Mouse (Mus musculus) splenic B cell, adult 2 months (primary cell): ENCODE results near the gene Slc9a8.

ENCODE experiments used
- DNase-seq: peaks from one replicate; pipeline ENCODE4 v3.0.0-alpha.2; 2011; ENCODE audit warnings: low read depth, low spot score
- H3K27me3 ChIP-seq: 2 replicates; pipeline ENCODE4 v1.6.1; 2012; ENCODE audit warnings: mild to moderate bottlenecking, low read length, moderate library complexity, mixed read lengths; ENCODE audit not compliant: control insufficient read depth, poor library complexity, insufficient read depth, severe bottlenecking
- H3K36me3 ChIP-seq: 2 replicates; pipeline ENCODE4 v1.6.1; 2012; ENCODE audit warnings: mild to moderate bottlenecking, low read length, moderate library complexity, mixed read lengths; ENCODE audit not compliant: control insufficient read depth, poor library complexity, insufficient read depth, severe bottlenecking

The Slc9a8 gene

GRCm38 (mm10) chr2:167476200-167476688, 54.7 kb downstream of the Slc9a8 start:
- H3K36me3 ChIP-seq: peaks cover 3% of the 10 kb centered on the region
- no peaks in the 10 kb centered on the region for H3K27me3 ChIP-seq
- no peak for DNase-seq

GRCm38 (mm10) chr2:167476762-167477161, 55.2 kb downstream of the Slc9a8 start:
- DNase-seq: no peak
- peaks cover 3% of the 10 kb centered on the region for H3K36me3 ChIP-seq
- H3K27me3 ChIP-seq: no peaks in the 10 kb centered on the region

DNA sequence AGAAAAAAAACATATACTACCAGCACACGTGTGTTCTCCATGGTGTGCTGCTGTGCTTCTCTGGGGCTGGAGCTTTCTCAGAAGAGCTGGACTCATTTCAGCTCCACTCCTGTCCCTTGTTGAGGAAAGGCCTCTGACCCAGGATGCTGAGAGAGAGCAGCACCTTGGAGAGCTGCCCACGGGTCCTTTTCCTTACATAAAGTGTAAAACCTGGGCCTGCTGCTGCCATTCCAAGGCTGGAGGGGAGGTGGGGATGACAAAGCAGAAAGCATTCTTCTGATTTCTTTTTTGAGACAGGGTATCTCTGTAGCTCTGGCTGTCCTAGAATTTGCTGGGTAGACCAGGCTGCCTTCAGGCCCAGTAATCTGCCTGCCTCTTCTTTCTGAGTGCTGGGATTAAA, 56.6 kb downstream of the Slc9a8 start:
- no peak for DNase-seq
- Histone ChIP-seq H3K36me3 (peaks cover 8% of the 10 kb centered on the region), H3K27me3 (no peaks in the 10 kb centered on the region)

DNA sequence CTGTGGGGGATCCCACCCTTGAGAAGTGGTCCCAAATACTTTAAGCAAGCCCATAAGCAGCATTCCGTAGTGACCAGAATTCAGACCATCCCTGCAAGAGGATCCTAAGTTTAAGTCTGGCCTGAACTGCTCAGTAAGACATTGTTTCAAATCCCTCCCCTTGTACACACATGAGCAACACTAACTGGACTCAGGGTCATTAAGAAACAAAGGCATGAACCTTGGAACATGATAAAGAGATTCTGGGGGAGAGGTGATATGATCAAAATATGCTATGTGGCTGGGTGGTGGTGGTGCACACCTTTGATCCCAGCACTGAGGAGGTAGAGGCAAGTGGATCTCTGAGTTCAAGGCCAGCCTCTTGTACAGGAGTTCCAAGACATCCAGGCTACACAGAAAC, 58.0 kb downstream of the Slc9a8 start:
- H3K27me3 ChIP-seq: no peaks in the 10 kb centered on the region
- peaks cover 9% of the 10 kb centered on the region for H3K36me3 ChIP-seq
- no peak for DNase-seq

DNA sequence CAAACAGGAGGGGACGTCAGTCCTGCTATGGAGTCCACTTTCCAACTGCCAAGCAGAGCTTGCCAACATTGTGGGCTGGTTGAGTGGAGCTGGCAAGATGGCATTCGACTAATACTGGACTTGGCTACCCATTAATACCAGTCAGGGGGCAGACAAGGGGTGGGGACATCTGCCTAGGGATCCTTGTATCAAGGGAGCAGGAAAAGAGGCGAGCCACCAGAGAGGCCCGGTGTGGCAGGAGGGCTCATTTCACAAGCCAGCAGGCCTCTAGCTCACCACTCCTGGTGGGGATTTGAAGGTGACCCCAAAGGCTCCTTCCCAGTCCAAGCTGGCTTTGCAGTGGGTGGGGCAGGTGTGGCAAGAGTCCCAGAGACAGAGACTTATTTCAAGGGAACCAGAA, 61.2 kb downstream of the Slc9a8 start:
- Histone ChIP-seq H3K27me3 (no peaks in the 10 kb centered on the region), H3K36me3 (peaks cover 9% of the 10 kb centered on the region)
- no peak for DNase-seq

DNA sequence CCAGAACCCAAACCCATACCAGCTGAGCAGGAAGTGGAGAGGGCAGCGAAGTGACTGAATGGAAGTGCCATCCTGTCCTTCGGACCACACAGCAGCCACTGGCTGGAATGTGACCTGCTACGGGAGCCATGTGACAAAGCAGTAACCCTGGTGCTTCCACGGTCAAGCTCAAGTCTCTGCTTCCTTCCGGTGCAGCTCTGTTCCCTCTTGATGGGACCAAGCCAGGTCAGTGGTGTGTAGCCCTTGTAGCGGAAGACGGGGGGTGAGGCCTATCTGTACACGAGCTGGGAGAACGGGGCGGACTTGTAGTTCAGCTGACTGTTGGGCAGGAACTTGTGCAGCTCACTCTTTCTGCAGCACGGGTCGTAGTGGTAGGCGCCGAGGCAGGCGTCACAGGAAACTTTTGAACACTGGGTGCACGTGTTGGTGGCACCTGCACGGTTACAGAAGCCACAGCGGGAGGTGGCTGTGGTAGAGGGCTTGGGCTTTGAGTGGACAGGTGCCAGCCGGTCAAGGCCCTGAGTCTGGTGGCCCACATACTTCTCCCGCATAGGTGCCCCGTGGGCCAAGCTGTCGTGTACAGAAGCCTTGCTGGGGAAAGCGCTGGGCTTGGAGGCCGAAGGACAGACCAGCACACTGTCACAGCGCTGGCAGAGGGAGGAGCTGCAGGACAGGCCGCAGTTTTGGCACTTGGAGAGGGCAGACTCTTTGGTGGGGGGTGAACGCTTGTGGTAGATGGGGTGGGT, 61.7 kb downstream of the Slc9a8 start:
- Histone ChIP-seq H3K27me3 (no peaks in the 10 kb centered on the region), H3K36me3 (peaks cover 9% of the 10 kb centered on the region)
- DNase-seq: no peak

DNA sequence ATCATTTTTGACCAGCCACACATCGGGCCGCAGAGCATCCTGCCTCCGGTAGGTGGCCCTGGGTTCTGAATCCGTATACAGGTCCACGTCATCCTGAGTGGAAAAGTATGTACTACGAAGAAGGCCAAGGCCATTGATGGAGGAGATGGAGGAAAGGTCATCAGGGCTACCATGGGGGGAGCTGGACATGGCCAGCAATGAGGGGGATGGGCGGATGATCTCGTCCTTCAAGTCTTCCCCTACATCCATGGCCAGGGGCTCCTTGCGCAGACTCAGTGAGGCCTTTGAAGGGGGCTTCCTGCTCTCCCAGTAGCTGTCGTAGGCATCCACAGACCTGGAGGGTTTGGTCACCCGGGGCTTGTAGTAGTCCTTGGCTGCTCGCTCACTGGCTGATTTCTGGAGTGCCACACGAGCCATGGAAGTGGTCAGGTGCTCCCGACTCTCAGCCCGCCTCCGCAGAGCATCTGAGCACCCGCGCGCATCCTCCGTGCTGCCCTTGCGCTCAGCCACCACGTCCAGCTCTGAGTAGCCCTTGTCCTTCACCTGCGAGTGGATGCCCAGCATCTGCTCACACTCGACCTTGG, 62.4 kb downstream of the Slc9a8 start:
- no peak for DNase-seq
- Histone ChIP-seq H3K27me3 (no peaks in the 10 kb centered on the region), H3K36me3 (peaks cover 9% of the 10 kb centered on the region)

DNA sequence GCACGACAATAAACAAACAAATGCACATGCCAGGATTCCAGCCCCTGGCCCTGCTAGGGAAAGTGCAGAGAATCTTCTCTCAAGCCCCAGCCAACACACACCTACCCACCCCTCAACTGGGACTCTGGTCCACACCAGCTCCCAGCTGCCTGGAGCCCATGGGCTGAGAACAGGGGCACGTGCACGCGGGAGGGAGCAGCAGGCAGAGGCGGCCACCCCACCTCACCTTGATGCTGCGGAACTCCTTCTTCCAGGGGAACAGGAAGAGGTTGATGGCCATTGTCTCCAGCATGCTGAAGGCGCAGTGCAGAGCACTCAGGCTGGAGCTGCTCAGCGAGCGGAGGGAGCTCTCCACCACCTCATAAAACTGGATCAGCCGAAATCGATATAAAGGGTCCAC, 63.4 kb downstream of the Slc9a8 start:
- Histone ChIP-seq H3K36me3 (peaks cover 9% of the 10 kb centered on the region), H3K27me3 (no peaks in the 10 kb centered on the region)
- DNase-seq: no peak

- no peak for DNase-seq
- peaks cover 9% of the 10 kb centered on the region for H3K36me3 ChIP-seq
These were observed 64.2 kb downstream of the Slc9a8 start for GRCm38 (mm10) chr2:167485501-167486377.

DNA sequence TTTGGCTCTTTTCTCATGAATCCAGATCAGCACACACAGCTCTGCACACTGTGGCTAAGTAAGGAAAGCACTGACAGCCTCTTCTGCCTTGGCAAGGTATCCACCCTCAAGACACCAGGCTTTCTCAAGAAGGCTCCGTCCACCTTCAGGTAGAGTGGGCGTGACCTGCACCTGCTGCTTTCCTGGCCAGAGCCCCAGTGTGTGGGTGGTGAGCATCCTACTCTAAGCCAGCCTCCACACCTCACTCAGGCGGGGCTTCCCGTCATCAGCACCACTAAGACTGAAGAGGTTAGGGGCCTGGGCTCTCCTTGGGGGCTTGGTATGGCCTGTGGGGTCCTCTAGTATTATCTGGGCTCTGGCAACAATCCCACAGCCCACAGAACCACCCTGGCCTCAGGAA, 65.1 kb downstream of the Slc9a8 start:
- Histone ChIP-seq H3K36me3 (peaks cover 9% of the 10 kb centered on the region), H3K27me3 (no peaks in the 10 kb centered on the region)
- no peak for DNase-seq

More at GRCm38 (mm10) chr2:167485501-167486377, 64.2 kb downstream of the Slc9a8 start:
- H3K27me3 ChIP-seq: no peaks in the 10 kb centered on the region

DNA sequence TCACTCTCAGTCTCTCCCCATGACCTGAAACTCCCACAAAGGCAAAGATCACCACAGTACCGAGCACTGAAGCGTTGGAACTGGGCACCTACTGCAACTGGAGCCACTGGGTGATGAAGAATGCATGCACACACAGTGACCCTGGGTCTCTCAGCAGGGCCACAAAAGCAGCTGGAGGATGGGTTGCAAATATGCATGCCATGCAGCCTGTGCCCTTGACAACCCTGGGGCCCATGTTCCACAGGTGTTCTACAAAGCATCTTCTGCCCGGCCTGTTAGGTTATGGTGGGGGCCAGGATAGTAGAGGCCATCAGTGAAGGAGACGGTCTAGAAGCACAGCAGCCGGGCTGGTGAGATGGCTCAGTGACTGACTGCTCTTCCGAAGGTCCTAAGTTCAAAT, 66.0 kb downstream of the Slc9a8 start:
- DNase-seq: no peak
- no peaks in the 10 kb centered on the region for H3K27me3 ChIP-seq
- H3K36me3 ChIP-seq: peaks cover 7% of the 10 kb centered on the region

GRCm38 (mm10) chr2:167487994-167488393, 66.5 kb downstream of the Slc9a8 start:
- Histone ChIP-seq H3K36me3 (peaks cover 4% of the 10 kb centered on the region), H3K27me3 (no peaks in the 10 kb centered on the region)
- DNase-seq: no peak

- no peak for DNase-seq
- Histone ChIP-seq H3K36me3 (no peaks in the 10 kb centered on the region), H3K27me3 (no peaks in the 10 kb centered on the region)
These were observed 69.5 kb downstream of the Slc9a8 start for GRCm38 (mm10) chr2:167490813-167491525.
